Mouse (Mus musculus) myocyte (in vitro differentiated cells): Measurements from ENCODE around the gene Ifnab. TPM values are rescaled to one million over a fixed set of nuclear protein-coding genes. Genes with fewer than 3 reads are reported as not detected.

Experiments
- H3K27me3 ChIP-seq: one replicate; pipeline ENCODE4 v1.6.1; 2011; ENCODE audit not compliant: control insufficient read depth, insufficient read depth, insufficient read length
- H3K36me3 ChIP-seq: one replicate; pipeline ENCODE4 v1.6.1; 2011; ENCODE audit not compliant: control insufficient read depth, insufficient read depth
- H3K4me2 ChIP-seq: one replicate; pipeline ENCODE4 v1.6.1; 2011; ENCODE audit warnings: low read depth, control low read depth
- H3K4me3 ChIP-seq: one replicate; pipeline ENCODE4 v1.5.1; 2011; ENCODE audit warnings: mild to moderate bottlenecking, control low read depth, moderate library complexity
- H3K79me2 ChIP-seq: one replicate; pipeline ENCODE4 v1.6.1; 2011; ENCODE audit not compliant: control insufficient read depth, insufficient read depth
- H3ac ChIP-seq: one replicate; pipeline ENCODE4 v1.6.1; 2011; ENCODE audit not compliant: control insufficient read depth, insufficient read length
- CEBPB ChIP-seq: IDR thresholded peaks from 2 replicates; pipeline ENCODE4 v1.6.1; 2011; ENCODE audit warnings: mild to moderate bottlenecking, moderate library complexity; ENCODE audit not compliant: poor library complexity, insufficient read depth, severe bottlenecking
- E2F4 ChIP-seq: IDR thresholded peaks from one replicate; pipeline ENCODE4 v1.6.1; 2011; ENCODE audit warnings: mild to moderate bottlenecking, control low read depth, moderate library complexity; ENCODE audit not compliant: insufficient read depth
- MAX ChIP-seq: IDR thresholded peaks from one replicate; pipeline ENCODE4 v1.6.1; 2011; ENCODE audit warnings: low read depth, mild to moderate bottlenecking, control low read depth
- MYOD1 ChIP-seq, 3 experiments: IDR thresholded peaks; one replicate each; pipeline ENCODE4 v1.6.1; 2011; ENCODE audit warnings: control low read depth in 2 of 3, low read depth in 2 of 3, mild to moderate bottlenecking in 2 of 3, moderate library complexity in 1 of 3; ENCODE audit not compliant: insufficient read length in 2 of 3, control insufficient read depth in 1 of 3
- MYOG ChIP-seq, 3 experiments: IDR thresholded peaks; one replicate each; pipeline ENCODE4 v1.6.1; 2011; ENCODE audit warnings: control low read depth in 2 of 3, low read depth in 2 of 3, mild to moderate bottlenecking in 2 of 3; ENCODE audit not compliant: insufficient read length in 2 of 3, control insufficient read depth in 1 of 3, insufficient read depth in 1 of 3
- POLR2A ChIP-seq: IDR thresholded peaks from one replicate; pipeline ENCODE4 v1.6.1; 2011; ENCODE audit warnings: low read depth, mild to moderate bottlenecking, control low read depth, moderate library complexity; ENCODE audit not compliant: insufficient read length
- POLR2AphosphoS2 ChIP-seq: IDR thresholded peaks from one replicate; pipeline ENCODE4 v1.6.1; 2011; ENCODE audit warnings: low read depth, control low read depth; ENCODE audit not compliant: insufficient read length
- REST ChIP-seq: IDR thresholded peaks from one replicate; pipeline ENCODE4 v1.6.1; 2011; ENCODE audit warnings: mild to moderate bottlenecking, control low read depth, moderate library complexity; ENCODE audit not compliant: insufficient read depth, insufficient read length
- SRF ChIP-seq: IDR thresholded peaks from one replicate; pipeline ENCODE4 v1.6.1; 2011; ENCODE audit warnings: low read depth; ENCODE audit not compliant: control insufficient read depth, insufficient read length
- TCF12 ChIP-seq: IDR thresholded peaks from one replicate; pipeline ENCODE4 v1.6.1; 2011; ENCODE audit warnings: mild to moderate bottlenecking, control low read depth; ENCODE audit not compliant: poor library complexity, insufficient read depth, severe bottlenecking
- TCF3 ChIP-seq: IDR thresholded peaks from one replicate; pipeline ENCODE4 v1.6.1; 2011; ENCODE audit warnings: low read depth, control low read depth; ENCODE audit not compliant: insufficient read length
- USF1 ChIP-seq: IDR thresholded peaks from one replicate; pipeline ENCODE4 v1.6.1; 2011; ENCODE audit warnings: low read depth, mild to moderate bottlenecking, control low read depth, moderate library complexity
- polyA plus RNA-seq: library from polyadenylated mRNA; unstranded; fragments of >200 nt; fragmentation: generic; extraction: Trizol; gene quantifications from one replicate; pipeline ENCODE4 v1.2.1, GENCODE M21; 2012; ENCODE audit warnings: missing spikeins

Ifnab gene
- polyA plus RNA-seq, 1 experiment = not detected

DNA sequence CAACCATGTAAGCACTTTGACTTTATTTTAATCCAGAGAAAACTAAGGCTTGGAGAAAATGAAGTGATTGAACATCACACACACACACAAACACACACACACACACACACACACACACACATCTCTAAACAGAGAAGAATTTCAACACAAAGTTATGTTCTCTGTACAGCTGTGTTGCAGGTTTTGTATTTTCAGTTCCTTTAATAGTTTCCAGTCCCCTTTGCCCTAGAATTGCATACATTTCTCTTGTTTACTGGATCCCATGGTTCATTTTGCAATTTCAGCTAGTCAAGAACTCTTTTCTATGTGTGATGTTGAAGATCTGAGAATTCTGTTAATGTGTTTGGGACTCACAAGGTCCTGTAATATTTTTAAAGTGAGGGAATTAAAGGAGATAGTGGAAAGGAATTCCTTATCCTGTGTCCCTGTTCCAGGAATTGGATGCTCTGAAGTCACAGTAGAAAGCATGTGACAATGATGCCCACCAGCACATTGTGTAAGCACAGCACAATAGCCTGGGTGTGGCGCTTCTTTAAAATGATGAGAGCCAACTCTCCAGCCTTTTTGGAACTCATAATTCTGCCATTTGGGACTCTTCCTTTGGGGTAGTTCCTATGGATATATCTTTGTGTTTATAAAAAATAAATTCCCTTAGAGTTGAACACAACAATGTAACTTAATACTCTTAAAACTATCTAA is 16.1 kb upstream of the Ifnab start:
- Histone ChIP-seq H3ac (no peak overlapping the region), H3K79me2 (no peaks in the 10 kb centered on the region), H3K4me2 (no peak overlapping the region), H3K4me3 (no peak overlapping the region), H3K36me3 (no peaks in the 10 kb centered on the region), H3K27me3 (no peaks in the 10 kb centered on the region)
- TF ChIP-seq TCF12 = no peak
- TF ChIP-seq TCF3 = no peak
- TF ChIP-seq E2F4 = no peak
- no peak for TF ChIP-seq MYOG (IDR thresholded peaks at IDR 0.05; ENCODE audit: control insufficient read depth in 1 of 3, insufficient read depth in 1 of 3, insufficient read length in 2 of 3, low read depth in 2 of 3)
- TF ChIP-seq MYOD1 (IDR thresholded peaks at IDR 0.05; ENCODE audit: control insufficient read depth in 1 of 3, insufficient read length in 2 of 3, low read depth in 2 of 3) = no peak
- no peak for TF ChIP-seq CEBPB

DNA sequence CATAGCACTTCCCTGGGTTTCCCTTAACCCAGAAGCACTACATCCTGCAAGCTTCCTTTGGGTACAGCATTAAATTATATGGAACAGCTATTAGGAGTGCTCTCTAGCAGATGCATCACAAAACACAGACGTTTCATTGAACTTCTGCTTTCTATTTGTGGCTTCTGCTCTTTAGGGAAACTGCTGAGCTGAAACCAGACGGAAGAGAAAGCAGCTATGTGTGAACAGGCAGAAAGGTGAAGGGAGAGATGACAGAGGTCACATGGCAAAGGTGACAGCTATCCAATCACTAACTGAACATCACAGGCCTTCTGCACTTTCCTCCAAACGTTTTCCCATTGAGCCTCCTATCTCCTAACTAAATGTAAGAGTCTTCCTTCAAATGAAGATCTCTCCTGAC is 14.8 kb upstream of the Ifnab start:
- Histone ChIP-seq H3K27me3 (no peaks in the 10 kb centered on the region), H3ac (no peak overlapping the region), H3K4me3 (no peak overlapping the region), H3K4me2 (no peak overlapping the region), H3K36me3 (no peaks in the 10 kb centered on the region), H3K79me2 (no peaks in the 10 kb centered on the region)
- TF ChIP-seq SRF = no peak
- no peak for TF ChIP-seq MYOG (IDR thresholded peaks at IDR 0.05; ENCODE audit: control insufficient read depth in 1 of 3, insufficient read depth in 1 of 3, insufficient read length in 2 of 3, low read depth in 2 of 3)
- TF ChIP-seq CEBPB = no peak
- no peak for TF ChIP-seq E2F4
- no peak for TF ChIP-seq POLR2A
- no peak for TF ChIP-seq MAX
- no peak for TF ChIP-seq USF1
- TF ChIP-seq TCF3 = no peak
- TF ChIP-seq MYOD1 (IDR thresholded peaks at IDR 0.05; ENCODE audit: control insufficient read depth in 1 of 3, insufficient read length in 2 of 3, low read depth in 2 of 3) = no peak
- TF ChIP-seq POLR2AphosphoS2 = no peak
- no peak for TF ChIP-seq TCF12
- no peak for TF ChIP-seq REST

DNA sequence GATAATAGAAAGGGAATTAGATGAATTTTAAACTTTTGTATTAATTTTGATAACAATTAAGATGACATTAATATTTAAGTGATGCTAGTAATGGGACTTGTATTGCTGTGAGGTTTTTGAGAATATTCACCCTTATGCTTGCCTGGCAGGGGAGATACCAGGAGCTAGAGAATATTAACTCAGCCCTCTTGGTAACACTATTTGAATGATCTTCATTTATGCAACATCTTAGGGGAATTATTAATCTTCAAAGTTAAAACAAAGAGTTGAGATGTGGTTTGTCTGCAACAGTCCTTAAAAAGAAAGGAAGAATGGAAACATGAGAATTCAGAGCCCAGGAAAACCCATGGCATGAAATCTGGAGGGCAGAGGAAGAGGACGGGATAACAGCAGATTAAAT is 8.1 kb upstream of the Ifnab start:
- Histone ChIP-seq H3K79me2 (no peaks in the 10 kb centered on the region), H3K36me3 (no peaks in the 10 kb centered on the region), H3K4me3 (no peak overlapping the region), H3ac (no peak overlapping the region), H3K4me2 (no peak overlapping the region), H3K27me3 (peaks cover 3% of the 10 kb centered on the region)
- TF ChIP-seq MAX (no peak), MYOD1 (IDR thresholded peaks at IDR 0.05; ENCODE audit: control insufficient read depth in 1 of 3, insufficient read length in 2 of 3, low read depth in 2 of 3) (no peak), SRF (no peak), POLR2A (no peak), TCF12 (no peak), REST (no peak), POLR2AphosphoS2 (no peak), E2F4 (no peak), CEBPB (no peak)

DNA sequence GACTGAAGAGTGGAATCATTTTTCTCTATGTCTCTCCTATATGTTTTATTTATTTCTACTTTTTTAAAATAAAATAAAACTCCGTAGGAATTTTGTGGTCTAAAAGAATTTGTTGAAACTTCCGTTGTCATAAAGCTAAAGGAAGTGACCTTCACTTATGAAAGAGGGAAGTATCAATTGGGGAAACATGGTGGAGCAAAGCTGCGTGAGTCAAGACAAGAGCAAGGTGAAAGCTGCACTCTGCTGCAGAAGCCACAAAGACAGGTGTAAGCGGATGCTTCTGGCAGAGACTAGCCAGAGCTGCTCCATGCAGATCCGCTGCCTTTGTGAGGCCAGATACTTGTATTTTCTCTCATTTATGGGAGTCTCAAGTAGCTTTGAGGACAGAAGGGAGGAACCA is 7.6 kb upstream of the Ifnab start:
- Histone ChIP-seq H3K27me3 (peaks cover 7% of the 10 kb centered on the region), H3K4me3 (no peak overlapping the region), H3ac (no peak overlapping the region), H3K4me2 (no peak overlapping the region), H3K36me3 (no peaks in the 10 kb centered on the region), H3K79me2 (no peaks in the 10 kb centered on the region)
- TF ChIP-seq POLR2A = no peak
- TF ChIP-seq MAX = no peak
- TF ChIP-seq TCF12 = no peak
- TF ChIP-seq MYOG (IDR thresholded peaks at IDR 0.05; ENCODE audit: control insufficient read depth in 1 of 3, insufficient read depth in 1 of 3, insufficient read length in 2 of 3, low read depth in 2 of 3) = no peak
- no peak for TF ChIP-seq E2F4
- no peak for TF ChIP-seq SRF
- TF ChIP-seq REST = no peak
- TF ChIP-seq TCF3 = no peak
- no peak for TF ChIP-seq POLR2AphosphoS2
- no peak for TF ChIP-seq MYOD1 (IDR thresholded peaks at IDR 0.05; ENCODE audit: control insufficient read depth in 1 of 3, insufficient read length in 2 of 3, low read depth in 2 of 3)
- TF ChIP-seq USF1 = no peak
- no peak for TF ChIP-seq CEBPB
